Mouse (Mus musculus) heart, adult 2 months (tissue): ENCODE results near the gene C2.

Source experiments
- CTCF ChIP-seq: fragments of 200-600 bp; IDR thresholded peaks from 2 replicates; pipeline ENCODE4 v1.8.1; 2022; ENCODE audit warnings: antibody characterized with exemption, mild to moderate bottlenecking, moderate library complexity
- EP300 ChIP-seq: fragments of 200-500 bp; IDR thresholded peaks from 2 replicates; pipeline ENCODE4 v1.6.1; 2011; ENCODE audit warnings: low read depth, low read length, control low read depth; ENCODE audit not compliant: insufficient read depth
- POLR2A ChIP-seq: fragments of 200-500 bp; IDR thresholded peaks from 2 replicates; pipeline ENCODE4 v1.6.1; 2011; ENCODE audit warnings: mild to moderate bottlenecking, low read depth, low read length, control low read depth; ENCODE audit not compliant: insufficient read depth

DNA sequence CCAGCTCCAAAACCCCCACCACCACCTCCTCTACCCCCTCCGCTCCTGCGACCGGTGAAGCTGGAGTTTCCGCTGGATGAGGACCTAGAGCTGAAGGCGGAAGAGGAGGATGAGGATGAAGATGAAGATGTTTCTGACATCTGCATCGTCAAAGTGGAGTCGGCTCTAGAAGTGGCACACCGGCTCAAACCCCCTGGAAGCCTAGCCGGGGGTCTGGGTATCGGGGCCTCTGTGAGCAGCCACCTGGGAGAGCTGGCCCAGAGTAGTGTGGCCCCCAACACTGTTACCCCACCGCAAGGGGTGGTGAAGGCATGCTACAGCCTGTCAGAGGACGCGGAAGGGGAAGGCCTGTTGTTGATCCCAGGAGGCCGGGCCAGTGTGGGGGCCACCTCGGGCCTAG is 2.3 kb downstream of the C2 start:
- TF ChIP-seq CTCF (no peak), POLR2A (no peak), EP300 (no peak)
